Mouse (Mus musculus) cerebellum, adult 11 months (tissue): Measurements from ENCODE around the gene Ppp1r17.
A peak's percentile ranks its signal among the peaks of the same experiment; 100 is the strongest.

Experiments used
- DNase-seq: peaks from one replicate; pipeline ENCODE4 v3.0.0; 2022

Gene Ppp1r17

GRCm38 (mm10) chr6:56017291-56017994 lies at the start of gene Ppp1r17:
TSS of gene Ppp1r17 (plus strand) at chr6:56017497.
- DNase-seq: no peak

GRCm38 (mm10) chr6:55972998-55973397 lies 44.3 kb upstream of the Ppp1r17 start:
- DNase-seq: peak; percentile 7

- no peak for DNase-seq
These were observed 37.5 kb upstream of the Ppp1r17 start for GRCm38 (mm10) chr6:55979766-55980165.

- DNase-seq: no peak
These were observed 8.6 kb upstream of the Ppp1r17 start for GRCm38 (mm10) chr6:56008711-56009110.

GRCm38 (mm10) chr6:56012384-56012783 lies 4.9 kb upstream of the Ppp1r17 start:
- DNase-seq: no peak

GRCm38 (mm10) chr6:56019632-56020031 lies 2.3 kb downstream of the Ppp1r17 start:
- DNase-seq: no peak

GRCm38 (mm10) chr6:56025533-56025932 lies 8.2 kb downstream of the Ppp1r17 start:
- no peak for DNase-seq

- no peak for DNase-seq
These were observed 10.0 kb downstream of the Ppp1r17 start for GRCm38 (mm10) chr6:56027318-56027717.

GRCm38 (mm10) chr6:56027966-56028365 lies 10.7 kb downstream of the Ppp1r17 start:
- DNase-seq: no peak

GRCm38 (mm10) chr6:56029986-56030385 lies 12.7 kb downstream of the Ppp1r17 start:
- no peak for DNase-seq

GRCm38 (mm10) chr6:56032231-56032630 lies 14.9 kb downstream of the Ppp1r17 start:
- no peak for DNase-seq

- DNase-seq: no peak
These were observed 17.8 kb downstream of the Ppp1r17 start for GRCm38 (mm10) chr6:56035054-56035453.

GRCm38 (mm10) chr6:56039476-56040055 lies 22.3 kb downstream of the Ppp1r17 start:
- DNase-seq: no peak

GRCm38 (mm10) chr6:56044270-56044669 lies 27.0 kb downstream of the Ppp1r17 start:
- no peak for DNase-seq

GRCm38 (mm10) chr6:56044716-56045115 lies 27.4 kb downstream of the Ppp1r17 start:
- no peak for DNase-seq

- DNase-seq: no peak
These were observed 31.3 kb downstream of the Ppp1r17 start for GRCm38 (mm10) chr6:56048580-56048979.

- DNase-seq: peak; percentile 7
These were observed 31.8 kb downstream of the Ppp1r17 start for GRCm38 (mm10) chr6:56049104-56049503.

GRCm38 (mm10) chr6:56063736-56064135 lies 46.4 kb downstream of the Ppp1r17 start:
- no peak for DNase-seq

GRCm38 (mm10) chr6:56066632-56067282 lies 49.5 kb downstream of the Ppp1r17 start:
- peak; percentile 38 for DNase-seq

GRCm38 (mm10) chr6:56068516-56068915 lies 51.2 kb downstream of the Ppp1r17 start:
- no peak for DNase-seq

GRCm38 (mm10) chr6:56076378-56076805 lies 59.1 kb downstream of the Ppp1r17 start:
- DNase-seq: peak; percentile 40
